Mouse (Mus musculus) ES-E14 (cell line): ENCODE data around the gene Dennd1a.

ENCODE experiments used
- CHD2 ChIP-seq: IDR thresholded peaks from 2 replicates; pipeline ENCODE4 v1.6.1; 2014; ENCODE audit warnings: mild to moderate bottlenecking, low read depth, low read length, inconsistent platforms
- ZC3H11A ChIP-seq: IDR thresholded peaks from 2 replicates; pipeline ENCODE4 v1.6.1; 2012; ENCODE audit warnings: low read depth, mild to moderate bottlenecking, inconsistent platforms, low read length, borderline replicate concordance

DNA sequence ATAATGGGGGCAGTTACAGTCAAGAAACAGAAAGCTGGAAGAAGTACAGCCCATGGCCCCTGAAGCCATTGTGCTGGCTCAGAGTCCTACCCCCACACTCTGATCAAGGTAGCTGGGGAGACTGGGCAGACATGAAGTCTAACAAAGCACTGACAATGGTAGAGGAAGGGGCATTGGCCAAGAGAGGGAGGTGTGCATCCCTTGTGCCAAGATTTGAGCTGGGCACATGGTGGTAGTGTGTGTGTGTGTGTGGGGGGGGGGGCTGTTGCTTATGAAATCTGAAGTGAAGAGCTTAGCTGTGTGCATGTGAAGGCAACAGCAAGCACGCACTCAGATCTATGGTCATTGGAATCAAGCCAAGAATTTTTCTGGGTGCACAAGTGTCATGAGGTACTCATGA lies 272.5 kb downstream of the Dennd1a start:
- no peak for TF ChIP-seq ZC3H11A
- no peak for TF ChIP-seq CHD2
